Comparison of ENCODE assay signal across 8 mouse cellular contexts in the genomic region with DNA sequence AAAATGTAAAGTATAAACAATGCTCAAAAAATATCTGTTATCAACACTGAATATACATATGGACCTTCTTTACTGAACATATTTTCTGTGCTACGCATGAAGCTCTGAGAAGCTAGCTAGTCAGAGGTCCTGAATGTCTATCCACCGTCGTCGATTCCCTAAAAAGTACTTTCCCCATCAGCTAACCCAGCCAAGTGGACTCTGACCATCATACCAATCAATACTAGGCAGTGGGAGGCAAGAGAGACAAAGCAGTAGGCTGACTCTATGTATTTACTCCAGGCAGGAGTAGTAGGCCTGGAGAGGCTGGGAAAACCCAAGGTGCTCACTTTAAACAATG. TPM values are rescaled to one million over a fixed set of nuclear protein-coding genes. Genes with fewer than 3 reads are reported as not detected.
A peak's percentile ranks its signal among the peaks of the same experiment; 100 is the strongest.
DNase-seq lines count a peak whose midpoint lies in the region; ATAC-seq lines count a peak whose summit lies in the region.

No protein-coding gene starts in this region.

- WGBS in hindbrain, embryonic 14.5 days = 13% methylated on average over 4 of the region's 4 CpGs
- 14% methylated on average over 4 of the region's 4 CpGs for WGBS in midbrain, embryonic 15.5 days

- 0 out of 2 replicates have a peak overlapping the region, but pooled peaks have one; percentile 15 for H3K27ac ChIP-seq in brown adipose tissue, adult 24 weeks (replicated peaks; ENCODE audit: low read depth, low read length)
- H3K27ac ChIP-seq in hindbrain, embryonic 14.5 days = no peak overlapping the region
- H3K27ac ChIP-seq in midbrain, embryonic 15.5 days = peak overlapping the region; percentile 94

- H3K4me1 ChIP-seq in brown adipose tissue, adult 24 weeks (ENCODE audit: control insufficient read depth, insufficient read depth, insufficient read length, low read length) = no peaks in the 10 kb centered on the region
- peaks cover 27% of the 10 kb centered on the region for H3K4me1 ChIP-seq in hindbrain, embryonic 14.5 days (replicated peaks; ENCODE audit: control insufficient read depth, insufficient read depth, low read length)
- H3K4me1 ChIP-seq in midbrain, embryonic 15.5 days = peaks cover 24% of the 10 kb centered on the region

- DNase-seq in kidney, adult 9 months = peak; percentile 35
- DNase-seq in kidney, postnatal 14 days = no peak
- no peak for DNase-seq in hindbrain, embryonic 14.5 days (ENCODE audit: low spot score)
- no peak for DNase-seq in layer of hippocampus, adult 11-12 months (ENCODE audit: low spot score)
- no peak for DNase-seq in urinary bladder, postnatal 25 days (ENCODE audit: low spot score)

- H3K4me3 ChIP-seq in brown adipose tissue, adult 24 weeks (ENCODE audit: insufficient read depth, low read depth, low read length) = peak overlapping the region; percentile 88
- peak overlapping the region; percentile 86 for H3K4me3 ChIP-seq in hindbrain, embryonic 14.5 days (replicated peaks; ENCODE audit: low read length)
- peak overlapping the region; percentile 83 for H3K4me3 ChIP-seq in midbrain, embryonic 15.5 days

- ATAC-seq in hindbrain, embryonic 14.5 days (ENCODE audit: low FRiP score) = no peak
- no peak for ATAC-seq in midbrain, embryonic 15.5 days (replicated peaks)
- no peak for ATAC-seq in activated CD4-positive, CD25-positive, alpha-beta regulatory T cell, adult 4 months

- peak overlapping the region; percentile 89 for H3K4me2 ChIP-seq in hindbrain, embryonic 14.5 days (replicated peaks)
- H3K4me2 ChIP-seq in midbrain, embryonic 15.5 days = peak overlapping the region; percentile 92

- H3K9ac ChIP-seq in hindbrain, embryonic 14.5 days = peak overlapping the region; percentile 86
- peak overlapping the region; percentile 83 for H3K9ac ChIP-seq in midbrain, embryonic 15.5 days

- H3K9me3 ChIP-seq in hindbrain, embryonic 14.5 days (ENCODE audit: control insufficient read depth, low read length) = no peaks in the 10 kb centered on the region
- no peaks in the 10 kb centered on the region for H3K9me3 ChIP-seq in midbrain, embryonic 15.5 days

- no peaks in the 10 kb centered on the region for H3K27me3 ChIP-seq in hindbrain, embryonic 14.5 days (ENCODE audit: control insufficient read depth, insufficient read depth, low read length)
- H3K27me3 ChIP-seq in midbrain, embryonic 15.5 days (replicated peaks) = no peaks in the 10 kb centered on the region

- H3K36me3 ChIP-seq in hindbrain, embryonic 14.5 days (replicated peaks; ENCODE audit: control insufficient read depth, insufficient read depth) = no peaks in the 10 kb centered on the region; the same call in 1 of the 2 replicates
- H3K36me3 ChIP-seq in midbrain, embryonic 15.5 days (replicated peaks) = no peaks in the 10 kb centered on the region

RNA-seq across cellular contexts. Expression of a gene that starts 1.8 kb away (rescaled TPM):
- 38.1 and 43.4 TPM in 2 replicates for polyA plus RNA-seq in brown adipose tissue, adult 24 weeks (2012; ENCODE audit: insufficient read depth, insufficient read length, missing spikeins)
- polyA plus RNA-seq in hindbrain, embryonic 14.5 days (2014; fragmentation: Nextera tagmentation; extraction: Ambion mirVana) = 33.7 and 37.1 TPM in 2 replicates
- polyA plus RNA-seq in midbrain, embryonic 15.5 days (2015; fragmentation: Nextera tagmentation; extraction: Ambion mirVana) = 25.3 and 32.2 TPM in 2 replicates
- 10 to 100 TPM; 22.6 to 37.2 TPM for polyA plus RNA-seq in activated CD4-positive, CD25-positive, alpha-beta regulatory T cell, adult 4 months (2017; shearing (Covaris generic))

RNA-seq across cellular contexts. Expression of a gene that starts 41.2 kb away (rescaled TPM):
- 9.6 and 9.9 TPM in 2 replicates for polyA plus RNA-seq in brown adipose tissue, adult 24 weeks (2012; ENCODE audit: insufficient read depth, insufficient read length, missing spikeins)
- 56.7 and 56.9 TPM in 2 replicates for polyA plus RNA-seq in hindbrain, embryonic 14.5 days (2014; fragmentation: Nextera tagmentation; extraction: Ambion mirVana)
- polyA plus RNA-seq in midbrain, embryonic 15.5 days (2015; fragmentation: Nextera tagmentation; extraction: Ambion mirVana) = 43.0 and 50.4 TPM in 2 replicates
- 100 to 1,000 TPM; 294 to 357 TPM for polyA plus RNA-seq in activated CD4-positive, CD25-positive, alpha-beta regulatory T cell, adult 4 months (2017; shearing (Covaris generic))
